Mouse (Mus musculus) spleen, postnatal 36 days (tissue): ENCODE data around the gene Zfp40.
"Not testable (repeated sequence)": the region's sequence is repeated elsewhere in the genome, so short reads cannot be mapped to it uniquely, and the experiment has no call there.

Experiments
- DNase-seq, 2 experiments: peaks; one replicate each; pipeline ENCODE4 v3.0.0; 2022; ENCODE audit warnings: low spot score in 2 of 2, mixed read lengths in 1 of 2

Gene Zfp40

DNA sequence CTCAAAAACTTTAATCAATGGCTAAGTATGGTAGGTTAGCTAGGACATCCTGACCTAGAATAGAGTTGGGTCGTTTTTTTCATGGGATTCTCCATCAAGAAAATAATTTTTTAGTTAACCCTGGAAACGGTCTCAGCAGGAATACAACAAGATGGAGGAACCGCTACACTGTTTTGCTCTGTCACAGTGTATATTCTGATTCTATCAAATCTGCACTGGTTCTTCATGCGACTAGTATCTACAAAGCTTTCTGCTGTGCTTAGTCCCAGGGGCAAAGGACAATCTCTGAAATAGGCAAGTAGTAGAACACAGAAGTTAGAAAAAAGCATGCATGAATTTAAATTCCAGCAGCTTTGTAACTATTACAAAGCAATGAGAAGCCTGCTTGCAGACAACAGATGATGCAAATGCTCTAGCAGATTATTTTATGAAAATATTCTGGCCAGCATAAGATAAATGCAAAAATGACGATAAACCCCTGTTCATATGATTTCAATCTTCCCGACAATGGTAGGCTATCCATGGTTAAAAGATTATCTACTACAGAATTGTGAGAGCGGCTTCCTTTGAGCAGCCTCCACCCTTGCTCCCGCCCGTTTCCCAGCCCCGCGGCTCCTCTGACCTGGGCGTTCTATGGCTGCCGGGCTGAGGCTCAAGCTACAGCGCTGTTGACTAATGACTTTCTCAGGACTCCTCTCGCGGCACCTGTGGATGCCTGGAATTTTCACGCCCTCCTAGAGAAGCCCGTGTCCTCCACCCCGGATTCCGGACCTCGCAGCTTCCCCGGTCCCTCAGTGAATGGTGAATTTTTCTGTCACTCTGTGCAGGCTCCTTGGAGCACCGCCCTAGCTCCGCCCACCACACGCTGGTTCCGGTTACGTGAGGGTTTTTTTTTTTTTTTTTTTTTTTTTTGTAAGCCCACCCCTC is at the start of gene Zfp40:
Gene Zfp40 (minus strand): TSS at position 800 of the 927 bp plus-strand sequence.
- peak; percentile 83 to 85 for DNase-seq

DNA sequence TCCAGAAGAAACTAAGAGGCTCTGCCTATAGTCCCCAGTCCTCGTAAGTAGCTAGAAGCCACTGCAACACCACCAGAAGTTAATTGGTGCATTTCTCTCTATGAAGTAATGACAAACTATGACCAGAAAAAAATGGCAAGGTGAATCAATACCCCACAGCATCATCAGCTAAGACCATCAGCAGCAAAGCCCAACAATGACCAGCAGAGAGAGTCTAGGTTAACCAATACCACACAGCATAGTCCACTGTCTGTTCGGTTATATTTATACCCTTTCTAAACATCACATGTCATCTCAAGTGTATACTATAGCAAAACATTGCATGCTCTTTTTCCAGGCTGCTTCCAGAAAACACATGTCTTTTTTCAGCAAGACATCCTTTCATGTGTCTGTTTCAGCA is 25.3 kb upstream of the Zfp40 start:
- no peak for DNase-seq

DNA sequence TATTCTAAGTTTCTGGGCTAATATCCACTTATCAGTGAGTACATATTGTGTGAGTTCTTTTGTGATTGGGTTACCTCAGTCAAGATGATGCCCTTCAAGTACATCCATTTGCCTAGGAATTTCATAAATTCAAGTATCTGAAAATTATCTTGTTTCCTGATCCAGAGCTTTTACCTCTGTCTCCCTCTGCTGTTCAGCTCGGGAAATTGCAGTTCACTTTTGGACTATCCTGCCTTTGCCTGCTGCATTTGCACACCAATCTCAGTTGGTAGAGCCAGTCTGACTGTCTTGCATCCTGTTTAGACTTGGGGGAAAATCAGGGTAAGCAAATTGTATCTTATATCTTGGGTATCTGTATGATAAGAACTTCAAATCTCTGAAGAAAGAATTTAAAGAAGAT is 6.8 kb upstream of the Zfp40 start:
- DNase-seq = not testable (repeated sequence)

DNA sequence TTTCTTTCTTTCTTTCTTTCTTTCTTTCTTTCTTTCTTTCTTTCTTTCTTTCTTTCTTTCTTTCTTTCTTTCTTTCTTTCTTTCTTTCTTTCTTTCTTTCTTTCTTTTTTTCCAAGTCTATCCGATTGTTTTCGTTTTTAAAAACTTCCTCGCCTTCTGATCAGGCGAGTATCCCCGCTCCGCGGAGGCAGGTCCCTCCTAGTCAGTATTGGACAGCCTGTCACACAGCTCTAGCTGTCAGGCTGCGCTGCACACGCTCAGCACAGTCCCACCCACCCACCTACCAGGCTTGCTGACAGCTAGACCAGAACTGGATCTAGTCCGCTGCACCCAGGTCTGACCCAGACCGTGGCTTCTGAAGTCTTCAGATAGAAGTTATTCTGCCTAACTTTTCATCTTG is 389 bp upstream of the Zfp40 start:
- DNase-seq = peak; percentile 31 to 32

DNA sequence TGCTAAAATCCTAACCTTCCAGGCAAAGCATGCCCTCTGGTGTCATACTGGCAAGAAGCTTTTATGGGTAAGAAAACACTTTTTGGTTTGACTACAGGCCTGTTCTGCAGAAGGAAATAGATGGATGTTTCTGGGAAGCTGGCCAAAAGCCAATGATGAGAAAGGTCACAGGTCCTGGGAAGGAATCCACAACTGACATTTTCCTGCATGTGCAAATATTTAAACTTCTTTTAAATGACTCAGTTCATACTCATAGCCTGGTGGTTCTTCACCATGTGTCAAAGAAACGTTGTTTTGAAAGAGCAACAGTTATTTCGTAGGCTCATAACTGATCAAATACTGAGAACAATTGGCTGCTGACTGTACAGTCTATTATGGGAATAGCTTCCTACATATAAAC is 5.4 kb downstream of the Zfp40 start:
- DNase-seq = no peak
